Mouse (Mus musculus) embryonic fibroblast, embryonic 13.5 days (primary cell): ENCODE data around the gene Naa38.

Experiments used
- CTCF ChIP-seq: IDR thresholded peaks from 2 replicates; pipeline ENCODE4 v1.5.1; 2011; ENCODE audit warnings: mild to moderate bottlenecking, control low read depth, low read length, moderate library complexity, borderline replicate concordance; ENCODE audit not compliant: insufficient read depth
- POLR2A ChIP-seq: IDR thresholded peaks from 2 replicates; pipeline ENCODE4 v1.6.1; 2011; ENCODE audit warnings: low read depth, mild to moderate bottlenecking, control low read depth, low read length, moderate library complexity

GRCm38 (mm10) chr11:69395634-69396373, 517 bp downstream of the Naa38 start:
- TF ChIP-seq POLR2A (peak; percentile 86), CTCF (no peak)
